Mouse (Mus musculus) brain, embryonic 14.5 days (tissue): ENCODE measurements at regions not wholly inside any gene's neighbourhood (a gene's known extent, or its start where the extent isn't known, plus 50 kb on each side); places are given as distances from the start of the nearest gene placed in this dataset.

Experiments
- DNase-seq: peaks from one replicate; pipeline ENCODE4 v3.0.0-alpha.2; 2011; ENCODE audit warnings: low read depth
- CTCF ChIP-seq: fragments of 200-500 bp; IDR thresholded peaks from 2 replicates; pipeline ENCODE4 v1.5.1; 2012; ENCODE audit warnings: inconsistent platforms, mild to moderate bottlenecking, moderate library complexity, borderline replicate concordance; ENCODE audit not compliant: insufficient read depth, insufficient read length; ENCODE audit errors: extremely low read depth
- POLR2A ChIP-seq: fragments of 200-500 bp; IDR thresholded peaks from 2 replicates; pipeline ENCODE4 v1.6.1; 2012; ENCODE audit warnings: mild to moderate bottlenecking, inconsistent platforms, borderline replicate concordance; ENCODE audit not compliant: poor library complexity, insufficient read depth, insufficient read length, severe bottlenecking; ENCODE audit errors: extremely low read depth

- DNase-seq: no peak
- TF ChIP-seq CTCF: no peak
- TF ChIP-seq POLR2A: no peak
Observed at GRCm38 (mm10) chr5:58286680-58287223, 569.0 kb downstream of the Pcdh7 start.

DNA sequence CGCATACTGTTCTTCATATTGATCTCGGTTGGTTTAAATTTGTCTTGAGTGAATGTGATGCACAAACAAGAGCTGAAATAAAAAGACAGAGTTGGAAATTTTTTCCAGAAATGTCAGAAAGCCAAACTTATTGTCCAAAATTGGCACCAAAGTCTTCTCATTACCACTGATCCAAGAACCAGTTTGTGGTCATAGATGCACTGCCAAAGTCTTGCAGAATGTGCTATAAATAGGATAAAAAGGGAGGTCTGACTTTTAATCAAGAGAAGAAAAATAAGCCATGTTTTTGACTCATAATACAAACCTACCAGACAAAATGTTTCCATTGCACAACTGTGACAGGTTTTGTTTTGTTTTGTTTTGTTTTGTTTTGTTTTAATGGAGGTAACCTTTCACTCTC is 573.5 kb downstream of the Pcdh7 start:
- no peak for DNase-seq
- TF ChIP-seq POLR2A (no peak), CTCF (no peak)

- no peak for DNase-seq
- TF ChIP-seq POLR2A (no peak), CTCF (no peak)
Observed at GRCm38 (mm10) chr5:58294903-58295302, 577.1 kb downstream of the Pcdh7 start.

GRCm38 (mm10) chr5:58331356-58331755 is 613.6 kb downstream of the Pcdh7 start:
- no peak for TF ChIP-seq CTCF
- TF ChIP-seq POLR2A: no peak
- peak; percentile 75 for DNase-seq
